Mouse (Mus musculus) c-Kit-negative CD71-positive TER-119-positive erythroid progenitor cells, embryonic 14.5 days (primary cell): ENCODE measurements around the gene Prkca.

ENCODE experiments used
- DNase-seq: peaks from one replicate; pipeline ENCODE4 v3.0.0-alpha.2; 2013; ENCODE audit warnings: low read depth, low spot score

Prkca gene

DNA sequence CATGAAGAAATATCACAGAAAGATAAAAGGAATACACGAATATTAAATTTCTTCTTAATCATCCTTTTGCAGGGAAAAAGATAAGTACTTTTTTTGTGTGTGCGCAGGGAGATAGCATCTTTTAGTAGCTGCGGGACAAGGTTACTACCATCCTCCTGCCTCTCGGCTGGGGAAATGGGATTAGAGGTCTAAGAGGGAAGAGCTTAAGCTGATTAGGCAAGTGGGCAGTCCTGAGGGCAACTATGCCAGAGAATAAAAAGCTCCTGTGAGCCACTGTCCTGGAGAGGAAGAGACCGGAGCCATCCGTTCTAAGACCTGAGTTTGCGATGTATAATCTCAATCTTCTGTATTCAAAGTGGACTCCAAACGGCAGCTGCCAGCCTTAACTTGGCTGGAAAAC is 45.8 kb downstream of the Prkca start:
- DNase-seq, result no peak

DNA sequence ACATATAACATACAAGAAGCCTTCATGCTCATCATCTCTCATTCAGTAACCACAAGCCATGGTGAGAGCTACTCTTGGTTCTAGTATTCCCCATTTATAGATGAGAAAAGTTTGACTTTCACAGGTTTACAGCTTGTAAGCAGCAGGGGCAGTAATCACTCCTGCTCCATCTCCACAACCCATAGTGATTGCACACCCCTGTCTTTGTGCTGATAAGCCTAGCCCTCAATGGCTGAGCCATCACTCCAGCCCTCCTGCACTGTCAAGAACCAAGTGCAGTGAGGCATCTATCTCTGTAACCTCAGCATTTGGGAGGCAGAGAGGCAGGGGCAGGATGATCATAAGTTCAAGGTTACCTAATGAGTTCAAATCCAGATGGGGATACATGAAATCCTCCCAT is 48.4 kb downstream of the Prkca start:
- no peak for DNase-seq

DNA sequence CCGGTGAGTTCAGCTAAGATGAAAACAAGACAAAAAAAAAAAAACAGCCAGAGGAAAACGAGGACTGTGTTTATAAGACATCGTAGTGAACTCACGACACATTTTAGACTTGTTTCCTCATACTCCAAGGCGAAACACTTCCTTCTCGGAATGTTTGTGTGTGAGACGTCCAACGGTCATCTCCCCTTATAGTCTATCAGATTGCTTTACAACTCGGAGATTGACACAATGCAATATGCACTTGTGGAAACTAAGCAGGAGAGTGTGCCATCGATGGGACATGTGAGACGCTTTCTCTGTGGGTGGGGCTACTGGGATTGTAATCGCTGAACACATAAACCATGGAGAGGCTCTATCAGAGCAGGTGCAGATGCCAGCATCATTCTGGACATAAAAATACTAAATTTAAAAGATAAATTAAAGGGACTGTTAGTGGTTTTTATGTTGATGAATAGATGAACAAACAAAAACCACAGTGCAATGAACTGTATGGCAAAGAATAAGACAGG is 49.4 kb downstream of the Prkca start:
- no peak for DNase-seq

DNA sequence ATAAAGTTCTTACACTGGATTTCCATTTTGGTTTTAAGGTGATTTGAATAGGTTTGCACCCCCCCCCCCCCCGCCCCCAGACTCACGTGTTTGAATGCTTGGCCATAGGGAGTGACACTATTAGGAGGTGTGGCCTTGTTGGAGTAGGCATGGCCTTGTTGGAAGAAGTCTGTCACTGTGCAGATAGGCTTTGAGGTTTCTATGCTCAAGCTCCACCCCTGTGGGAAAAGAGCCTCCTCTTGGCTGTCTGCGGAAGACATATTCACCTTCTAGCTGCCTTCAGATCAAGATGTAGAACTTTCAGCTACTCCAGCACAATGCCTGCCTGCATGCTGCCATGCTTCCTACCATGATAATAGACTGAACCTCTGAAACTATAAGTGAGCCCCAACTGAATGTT is 49.9 kb downstream of the Prkca start:
- DNase-seq, result no peak

DNA sequence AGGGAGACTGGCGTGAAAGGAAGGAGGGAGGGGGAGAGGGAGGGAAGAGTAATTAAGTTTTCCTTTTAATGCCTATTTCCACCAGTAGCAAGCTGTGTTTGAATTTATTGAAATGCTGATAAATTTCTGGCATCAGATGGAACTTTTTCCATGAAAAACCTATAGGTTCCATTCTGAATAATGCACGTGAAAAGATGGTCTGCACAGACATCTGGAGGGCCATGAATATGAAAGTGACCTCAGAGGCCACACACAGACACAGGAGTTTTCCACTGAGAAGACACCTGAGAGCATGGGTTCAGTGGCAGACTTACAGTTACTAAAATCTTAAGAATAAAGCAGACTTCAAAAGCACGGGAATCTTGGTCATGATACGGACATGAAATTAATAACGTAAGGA is 54.5 kb downstream of the Prkca start:
- no peak for DNase-seq

DNA sequence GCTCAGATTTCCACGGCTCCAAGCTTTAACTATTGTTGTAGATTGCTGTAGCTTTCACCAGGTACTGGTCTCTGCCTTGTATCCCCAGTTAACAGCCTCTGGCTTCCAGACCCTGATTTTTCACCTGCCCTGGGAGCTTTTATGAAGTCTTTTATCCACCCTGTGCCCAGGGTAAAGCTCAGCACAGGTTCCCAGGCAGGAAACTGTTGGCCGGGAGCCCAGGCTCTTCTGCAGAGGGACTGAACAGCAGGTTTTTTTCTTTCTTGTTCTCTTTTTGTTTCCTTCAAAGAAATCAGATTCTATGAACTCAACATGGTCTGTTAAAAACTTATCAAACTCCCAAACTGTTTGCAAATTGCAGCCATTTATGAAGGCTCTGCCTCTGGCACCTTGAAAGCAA is 56.4 kb downstream of the Prkca start:
- no peak for DNase-seq

DNA sequence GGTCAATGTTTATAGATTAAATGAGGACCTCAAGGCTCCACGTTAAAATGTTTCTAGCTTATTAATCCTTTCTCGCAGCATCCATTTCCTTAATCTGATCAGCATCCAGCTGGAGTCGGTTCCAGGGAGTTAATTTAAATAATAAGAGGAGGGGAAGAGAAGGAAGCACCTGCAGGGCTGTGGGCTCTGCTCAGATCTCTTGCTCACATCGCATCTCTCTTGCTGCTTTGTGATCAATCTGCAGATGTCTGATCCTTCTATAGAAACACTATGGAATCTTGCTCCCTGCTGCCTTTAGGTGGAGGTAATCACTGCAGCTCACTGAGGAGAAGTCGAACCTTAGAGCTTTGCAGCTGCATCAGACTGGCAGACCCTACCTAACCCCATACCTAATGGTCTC is 58.7 kb downstream of the Prkca start:
- DNase-seq, result no peak

DNA sequence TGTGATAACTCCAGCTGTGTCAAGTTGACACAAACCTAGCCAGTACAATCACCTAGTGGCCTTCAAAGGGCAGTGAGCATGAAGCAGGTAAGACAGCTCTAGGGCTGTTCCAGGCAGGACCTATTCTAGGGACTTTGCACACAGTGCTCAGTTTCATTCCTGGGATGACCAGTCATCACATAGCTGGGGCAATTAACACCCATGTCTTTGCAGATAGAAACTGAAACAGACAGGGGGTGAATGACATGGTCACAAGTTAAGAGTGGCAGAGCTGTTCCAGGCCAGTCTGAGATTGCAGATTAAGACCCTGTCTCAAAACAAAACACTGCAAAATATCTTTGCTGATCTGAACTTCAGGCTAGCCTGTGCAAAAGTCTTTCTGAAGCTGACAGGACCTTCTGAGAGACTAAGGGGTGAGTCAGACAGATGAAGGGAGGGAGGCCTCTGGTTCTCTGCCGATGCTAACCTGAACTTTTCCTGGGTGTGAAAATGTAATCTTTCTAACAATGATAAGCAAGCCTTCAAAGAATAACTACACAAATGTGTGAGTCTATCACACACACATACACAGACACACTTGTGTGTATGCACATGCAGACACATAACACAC is 60.8 kb downstream of the Prkca start:
- no peak for DNase-seq

DNA sequence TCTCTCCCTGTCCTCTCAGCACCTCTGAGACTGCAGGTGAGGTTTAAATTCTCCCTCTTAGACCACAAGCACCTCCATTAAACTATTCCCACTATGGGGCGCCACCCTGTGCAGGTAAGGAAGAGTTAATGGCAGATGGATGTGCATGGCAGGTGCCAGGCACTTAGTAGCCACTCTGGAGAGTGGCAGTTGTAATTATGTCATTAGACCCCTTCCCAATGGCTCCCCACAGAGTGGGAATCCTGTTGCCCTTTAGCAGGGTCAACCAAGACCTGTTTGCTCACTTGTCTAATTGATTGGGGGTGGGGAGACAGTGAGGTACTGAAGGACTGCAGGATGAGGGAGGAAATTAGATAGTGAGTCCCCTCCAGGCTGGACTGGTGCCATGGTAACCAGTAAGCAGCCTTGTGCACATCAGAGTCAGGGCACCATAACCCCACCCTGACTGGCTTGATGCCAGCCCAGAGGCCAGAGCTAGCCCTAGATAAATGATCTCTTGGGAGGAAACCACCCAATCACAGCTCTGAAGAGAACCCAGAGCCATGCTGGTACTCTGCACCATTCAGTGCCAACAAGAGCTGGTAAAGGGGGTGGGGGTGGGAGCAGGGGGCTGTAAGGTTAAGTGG is 63.9 kb downstream of the Prkca start:
- DNase-seq, result no peak

DNA sequence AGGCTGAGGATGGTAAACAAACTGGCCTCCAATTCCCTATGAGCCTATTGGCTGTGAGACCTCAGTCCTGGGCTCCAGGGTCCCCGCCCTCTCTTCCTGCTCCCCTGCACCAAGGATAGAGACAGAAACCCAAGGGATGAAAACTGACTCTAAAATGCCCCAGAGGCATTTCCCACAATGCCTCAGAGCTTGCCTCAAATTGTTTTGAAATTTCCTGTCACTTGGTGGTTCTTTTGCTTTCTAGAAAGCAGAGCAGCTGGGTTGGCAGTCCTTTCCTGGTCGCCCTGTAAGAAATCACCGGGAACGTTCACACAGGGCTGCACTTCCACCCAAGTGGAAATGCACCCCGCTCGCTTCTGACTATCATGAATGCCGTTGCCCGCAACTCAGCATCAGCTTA is 66.6 kb downstream of the Prkca start:
- no peak for DNase-seq

DNA sequence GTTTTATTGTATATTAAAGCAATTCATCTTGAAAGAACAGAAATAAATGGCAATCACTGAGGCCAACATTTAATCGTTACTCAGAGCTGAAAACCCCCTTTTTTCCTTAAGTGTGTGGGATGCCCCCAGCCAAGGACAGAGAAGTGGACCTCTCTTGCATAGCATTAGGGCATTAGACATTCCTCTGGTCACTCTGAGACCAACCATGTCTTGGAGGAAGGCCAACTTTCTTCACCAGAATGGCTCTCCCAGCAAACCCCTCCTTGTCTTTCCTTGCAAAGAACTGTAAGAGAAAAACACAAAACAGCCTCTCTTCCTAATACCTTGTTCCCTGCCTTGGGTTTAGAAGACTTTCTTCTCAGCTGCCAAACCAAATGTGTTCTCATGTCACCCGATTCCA is 67.6 kb downstream of the Prkca start:
- DNase-seq, result no peak

DNA sequence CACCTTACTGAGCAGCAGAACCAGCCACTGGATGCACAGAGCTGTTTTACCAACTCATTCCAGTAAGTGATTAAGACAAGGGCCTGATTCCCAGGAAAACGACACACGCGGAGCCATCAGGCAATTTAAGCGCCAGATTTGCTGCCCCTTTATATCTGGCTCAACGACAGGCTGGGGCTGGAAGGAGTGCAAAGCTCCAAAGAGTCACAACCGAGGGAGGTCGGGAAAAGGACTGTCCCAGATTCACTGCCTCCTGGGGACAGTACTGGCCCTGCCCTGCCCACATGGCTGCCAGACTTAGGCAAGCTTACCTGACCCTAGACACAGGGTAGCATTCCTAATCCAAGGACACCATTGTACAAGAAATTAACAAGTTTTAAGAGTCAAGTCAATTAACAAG is 69.7 kb downstream of the Prkca start:
- no peak for DNase-seq

DNA sequence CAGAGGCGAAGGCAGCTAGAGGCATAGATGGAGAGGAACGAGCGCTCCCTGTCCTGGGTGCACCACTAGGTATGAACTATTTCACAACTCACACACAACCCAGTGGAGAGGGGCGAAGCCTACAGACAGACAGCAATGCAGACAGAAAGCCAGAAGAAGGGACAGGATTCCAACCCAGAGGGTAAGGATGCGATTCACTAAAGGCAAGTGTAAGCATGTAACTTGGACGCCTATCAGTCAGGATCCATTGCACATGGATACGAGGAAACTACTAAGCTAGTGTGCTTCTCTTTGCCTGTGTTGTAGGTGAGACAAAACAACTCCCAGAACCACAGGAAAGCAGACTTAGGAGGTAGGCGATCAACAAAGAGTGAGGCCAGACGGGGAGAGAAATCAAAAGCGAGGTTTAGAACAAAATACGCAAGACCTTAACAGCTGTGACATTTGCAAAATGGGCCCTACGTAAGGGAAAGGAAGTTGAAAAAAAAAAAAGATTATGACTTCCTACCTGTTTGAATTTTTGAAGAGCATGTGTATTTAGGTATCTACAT is 70.2 kb downstream of the Prkca start:
- DNase-seq, result no peak

DNA sequence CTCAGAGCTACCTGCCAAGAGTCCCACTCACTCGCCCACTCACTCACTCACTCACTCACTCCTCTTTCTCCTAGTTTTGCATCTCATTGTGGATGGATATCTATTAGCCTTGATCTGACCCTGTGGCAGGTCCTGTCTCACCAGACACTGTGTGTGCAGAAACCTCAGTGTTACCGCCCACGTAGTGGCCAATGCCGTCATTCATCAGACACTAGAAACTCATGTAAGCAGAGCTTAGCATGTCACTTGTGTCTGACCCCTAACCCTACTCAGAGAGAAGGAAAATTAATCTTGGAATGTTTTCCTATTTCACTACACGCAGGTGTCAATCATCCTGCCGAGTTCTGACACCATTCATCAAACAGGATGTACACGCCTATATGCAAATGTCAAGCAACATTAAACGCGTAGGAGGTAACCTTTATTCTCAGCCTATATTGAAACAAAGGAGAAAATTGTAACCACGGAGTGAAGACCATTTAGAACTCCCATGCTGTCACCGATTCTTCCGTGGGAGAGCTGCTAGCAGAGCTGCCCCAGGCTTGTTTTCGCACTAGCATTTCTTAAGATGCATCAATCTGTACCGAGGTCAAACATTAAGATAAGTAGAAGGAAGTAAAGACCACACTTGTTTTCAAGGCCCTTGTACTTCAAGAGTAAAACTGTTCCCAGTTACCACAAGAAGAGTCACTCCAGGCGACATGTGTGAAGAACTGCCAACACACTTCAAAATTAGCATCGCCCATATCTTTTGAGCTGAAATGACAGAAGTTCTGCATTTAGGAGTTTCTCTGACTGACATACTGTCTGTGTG is 70.9 kb downstream of the Prkca start:
- no peak for DNase-seq

DNA sequence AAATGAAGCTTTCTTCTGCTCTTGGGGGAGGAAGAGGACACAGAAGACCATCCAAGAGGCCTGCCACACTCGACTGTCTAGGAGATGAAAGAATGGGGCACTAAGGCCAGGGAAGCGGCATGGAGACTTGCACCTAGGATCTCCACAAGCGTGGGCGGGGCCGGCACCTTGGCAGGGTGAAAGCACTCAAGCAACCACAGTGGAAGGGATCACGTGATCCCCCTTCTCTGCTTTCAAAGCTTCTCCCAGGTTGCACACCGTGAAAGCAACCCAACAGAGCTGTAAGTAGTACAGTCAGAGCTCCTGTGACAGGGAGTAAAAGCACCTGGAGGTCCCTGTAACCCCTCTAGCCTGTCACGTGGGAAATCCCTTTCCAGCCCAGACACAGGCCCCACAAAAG is 72.4 kb downstream of the Prkca start:
- no peak for DNase-seq

DNA sequence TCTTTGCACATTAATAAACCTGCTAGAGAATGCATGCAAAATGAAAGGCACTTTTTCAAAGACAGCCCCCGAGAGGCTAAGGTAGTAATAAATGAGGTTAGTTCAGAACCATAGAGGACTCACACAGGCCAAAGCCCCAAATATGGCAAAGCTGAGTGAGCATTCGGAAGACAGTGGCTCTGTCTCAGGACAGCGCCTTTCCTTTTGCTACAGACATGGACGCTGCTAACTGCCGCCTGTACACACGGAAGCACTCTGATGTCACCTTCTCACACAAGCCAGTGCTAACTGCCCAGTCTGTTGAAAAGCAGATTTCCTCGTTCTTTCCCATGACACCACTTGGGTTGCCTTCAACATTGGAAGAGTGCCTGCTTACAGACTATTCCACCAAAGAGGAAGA is 74.2 kb downstream of the Prkca start:
- no peak for DNase-seq

DNA sequence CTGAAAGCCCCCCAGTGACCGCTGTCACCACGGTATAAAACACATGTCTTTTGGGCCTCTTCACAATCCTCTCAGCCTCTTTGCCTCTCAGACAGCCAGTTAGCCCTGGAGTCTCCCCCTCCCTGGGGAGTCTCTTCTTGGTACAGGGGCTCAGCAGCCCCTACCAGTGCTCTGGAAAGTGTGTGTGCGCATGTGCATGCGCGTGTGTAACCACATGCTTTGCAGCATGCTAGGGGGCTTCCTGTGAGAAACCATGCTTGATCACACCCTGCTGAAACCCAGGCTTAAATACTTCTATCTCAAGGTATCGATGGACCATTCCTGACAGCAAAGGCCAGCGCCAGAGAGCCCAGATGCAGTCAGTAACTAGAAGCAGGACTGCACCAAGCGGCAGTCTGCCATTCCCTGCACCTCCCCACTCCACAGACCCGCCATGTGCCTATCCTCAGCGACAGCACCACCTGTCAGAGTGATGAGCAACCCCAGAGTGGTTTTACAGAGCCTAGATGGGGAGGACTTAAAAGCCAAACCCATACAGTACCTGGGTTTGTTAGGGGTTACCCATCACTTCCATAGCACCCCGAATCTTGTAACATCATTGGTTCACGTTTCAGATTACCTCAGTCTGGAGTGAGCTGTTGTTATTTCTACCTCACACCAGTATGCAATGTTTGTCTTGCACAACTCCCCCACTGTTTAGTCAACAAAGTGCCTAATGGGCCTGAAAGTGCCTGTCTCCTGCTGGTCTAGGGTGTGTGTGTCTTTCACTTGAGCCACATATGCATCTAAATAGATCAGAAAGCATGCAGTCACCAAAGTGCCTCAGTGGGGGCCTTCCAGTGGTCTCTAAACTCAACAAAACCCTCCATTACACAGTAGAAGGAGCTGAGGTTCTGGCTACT is 75.1 kb downstream of the Prkca start:
- no peak for DNase-seq

DNA sequence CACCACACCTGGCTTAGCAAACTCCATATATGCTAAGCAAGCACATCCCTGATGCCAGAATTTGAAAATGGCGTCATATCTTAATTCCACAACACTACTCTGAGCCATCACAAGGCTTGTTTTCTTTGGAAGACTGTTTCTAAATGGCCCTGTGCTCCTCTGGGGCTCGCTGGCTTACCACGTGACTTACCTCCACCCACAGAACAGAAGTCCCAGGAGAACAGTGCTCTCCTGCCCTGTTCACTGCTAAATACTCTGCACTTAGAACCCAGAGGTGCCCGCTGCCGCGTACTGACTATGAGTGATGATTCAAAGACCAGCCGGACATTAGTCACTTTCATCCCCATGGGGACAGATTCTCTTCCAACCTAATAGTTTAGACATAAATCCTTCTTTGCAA is 75.9 kb downstream of the Prkca start:
- no peak for DNase-seq

DNA sequence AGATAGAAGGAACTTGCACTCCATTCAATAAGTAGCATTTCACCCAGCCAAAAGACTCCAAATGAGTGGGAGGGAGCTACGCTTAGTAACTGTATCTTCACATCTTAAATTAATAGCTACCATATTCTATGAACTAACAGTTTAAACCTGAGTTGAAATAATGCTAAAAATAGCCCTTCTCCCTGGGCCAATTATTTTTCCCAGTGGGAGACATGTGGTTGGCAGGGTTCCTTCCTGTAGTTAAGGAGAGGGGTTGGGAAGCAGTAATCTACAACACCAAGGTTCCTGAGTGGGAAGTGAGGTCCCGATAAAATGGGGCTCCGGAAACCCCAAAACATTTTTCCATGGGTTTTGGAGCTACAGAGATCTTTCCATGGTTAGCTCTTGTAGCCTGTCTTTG is 76.7 kb downstream of the Prkca start:
- no peak for DNase-seq

DNA sequence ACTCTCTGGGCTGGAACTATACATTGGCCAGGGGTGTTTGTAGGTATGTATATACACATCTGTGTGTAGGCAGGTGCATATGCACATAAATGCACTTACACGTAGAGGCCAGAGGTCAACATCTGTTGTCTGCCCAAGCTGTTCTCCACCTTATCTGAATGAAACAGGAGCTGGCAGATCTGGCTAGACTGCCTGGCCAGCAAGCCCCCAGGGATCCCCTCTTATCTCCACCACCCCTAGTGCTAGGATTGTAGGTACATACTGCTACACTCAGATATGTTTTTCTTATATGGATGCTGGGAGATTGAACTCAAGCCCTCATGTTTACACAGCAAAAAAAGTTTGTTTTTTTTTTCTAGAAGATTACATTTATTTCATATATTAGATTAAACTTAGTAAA is 79.9 kb downstream of the Prkca start:
- DNase-seq, result no peak

DNA sequence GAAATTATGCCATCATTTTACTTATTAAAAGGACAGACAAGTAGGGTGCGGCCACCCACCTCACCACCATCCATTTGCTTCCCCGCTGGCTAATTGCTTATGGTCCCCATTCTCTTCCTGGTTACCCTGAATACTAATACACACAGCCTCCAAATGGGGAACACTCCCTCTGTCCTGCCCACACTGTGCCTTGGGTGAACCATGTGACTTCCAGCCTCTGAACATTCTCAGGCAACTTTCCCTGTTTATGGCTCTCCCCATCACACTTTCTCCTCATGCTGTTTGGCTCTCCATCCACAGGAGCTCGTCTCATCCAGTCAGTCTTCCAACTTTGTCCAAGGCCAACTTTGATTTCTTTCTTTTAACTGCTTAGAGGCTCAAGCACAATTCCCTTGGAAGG is 80.3 kb downstream of the Prkca start:
- no peak for DNase-seq

DNA sequence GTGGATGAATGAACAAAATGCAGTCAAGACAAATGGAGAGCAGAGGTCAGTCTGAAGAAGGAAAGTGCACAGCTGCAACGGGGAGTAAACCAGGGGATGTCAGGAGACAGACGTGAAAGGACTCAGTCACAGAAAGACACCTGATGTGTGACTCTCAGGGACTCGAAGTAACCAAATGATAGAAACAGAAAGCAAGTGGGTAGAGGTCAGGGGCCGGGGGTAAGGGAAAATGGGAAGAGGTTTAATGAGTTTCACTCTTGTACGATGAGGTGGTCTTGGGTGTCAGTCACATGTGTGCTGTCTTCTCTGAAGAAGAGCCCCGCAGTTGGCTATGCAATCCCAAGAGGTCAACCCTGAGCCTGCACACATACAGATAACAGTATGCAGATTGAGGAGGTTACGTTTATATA is 82.0 kb downstream of the Prkca start:
- DNase-seq, result no peak
